Mouse (Mus musculus): ENCODE measurements around the gene Adgrg5. TPM values are rescaled to one million over a fixed set of nuclear protein-coding genes. Genes with fewer than 3 reads are reported as not detected.

Gene Adgrg5
- polyA plus RNA-seq (2016; fragmentation: Nextera tagmentation; extraction: Ambion mirVana) = 0.09 TPM in 1 of 2 replicates, not detected in the other

DNA sequence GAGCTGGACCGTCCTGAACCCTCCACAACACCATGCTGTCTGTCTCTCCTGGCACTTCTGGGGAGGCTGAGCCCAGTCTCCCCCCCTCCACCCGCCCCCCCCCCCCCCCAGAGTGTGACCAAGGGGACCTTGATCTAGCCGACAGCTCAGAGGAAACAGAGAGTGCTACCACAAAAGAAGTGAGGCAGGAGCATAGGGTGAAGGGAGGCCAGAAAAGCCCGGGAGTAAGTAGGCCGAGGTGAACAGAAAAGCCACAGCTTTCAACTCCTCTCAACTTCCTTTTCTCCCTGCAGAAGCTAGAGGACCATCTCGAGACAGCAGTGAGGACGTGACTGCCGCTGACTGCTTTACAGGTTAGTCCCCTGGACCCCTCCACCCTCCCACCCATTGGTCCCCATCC is at the start of gene Adgrg5:
Gene Adgrg5 (plus strand): TSS at position 290 of the 400 bp plus-strand sequence.
- no peak within 1 kb of the TSS for H3K4me3 ChIP-seq
- no peaks in the 10 kb centered on the region for H3K9me3 ChIP-seq (replicated peaks)
- no peak for ATAC-seq (ENCODE audit: insufficient number of reproducible peaks, low FRiP score)
- H3K9ac ChIP-seq = no peak within 1 kb of the TSS
- H3K27me3 ChIP-seq (replicated peaks) = no peaks in the 10 kb centered on the region
- H3K36me3 ChIP-seq = no peaks in the 10 kb centered on the region
- WGBS = 41% methylated on average over 8 of the region's 8 CpGs
- H3K4me1 ChIP-seq (replicated peaks) = peaks cover 20% of the 10 kb centered on the region
- H3K4me2 ChIP-seq = no peak within 1 kb of the TSS
- H3K27ac ChIP-seq (ENCODE audit: poor library complexity, severe bottlenecking) = no peak within 1 kb of the TSS

DNA sequence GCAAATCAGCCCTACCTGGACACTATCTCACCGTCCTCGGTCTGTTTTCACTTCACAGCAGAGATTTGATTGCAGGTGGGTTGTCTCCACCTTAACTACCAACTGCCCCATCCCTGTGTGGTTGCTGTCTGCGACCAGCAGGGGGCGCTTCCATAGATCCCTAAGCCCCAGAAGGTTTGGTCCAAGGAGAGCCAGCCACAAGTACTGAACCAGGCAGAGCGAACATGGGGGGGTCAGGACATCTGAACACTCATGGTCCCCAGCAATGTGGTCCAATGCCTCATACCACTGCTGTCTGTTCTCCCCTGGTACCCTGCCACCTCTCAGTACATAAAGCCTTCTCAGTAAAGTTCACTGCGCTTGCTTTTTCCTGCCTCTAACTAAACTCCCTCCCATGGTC is 49.1 kb upstream of the Adgrg5 start:
- ATAC-seq (ENCODE audit: insufficient number of reproducible peaks, low FRiP score) = peak; percentile 48
- WGBS = 4% methylated on average over 6 of the region's 6 CpGs
- Histone ChIP-seq H3K4me1 (replicated peaks) (peaks cover 63% of the 10 kb centered on the region), H3K36me3 (peaks cover 11% of the 10 kb centered on the region; the same call in 1 of the 2 replicates), H3K9ac (peak overlapping the region; percentile 84), H3K4me2 (peak overlapping the region; percentile 90), H3K27ac (ENCODE audit: poor library complexity, severe bottlenecking) (no peak overlapping the region; the same call in 1 of the 2 replicates), H3K4me3 (peak overlapping the region; percentile 72), H3K9me3 (replicated peaks) (no peaks in the 10 kb centered on the region), H3K27me3 (replicated peaks) (no peaks in the 10 kb centered on the region)

DNA sequence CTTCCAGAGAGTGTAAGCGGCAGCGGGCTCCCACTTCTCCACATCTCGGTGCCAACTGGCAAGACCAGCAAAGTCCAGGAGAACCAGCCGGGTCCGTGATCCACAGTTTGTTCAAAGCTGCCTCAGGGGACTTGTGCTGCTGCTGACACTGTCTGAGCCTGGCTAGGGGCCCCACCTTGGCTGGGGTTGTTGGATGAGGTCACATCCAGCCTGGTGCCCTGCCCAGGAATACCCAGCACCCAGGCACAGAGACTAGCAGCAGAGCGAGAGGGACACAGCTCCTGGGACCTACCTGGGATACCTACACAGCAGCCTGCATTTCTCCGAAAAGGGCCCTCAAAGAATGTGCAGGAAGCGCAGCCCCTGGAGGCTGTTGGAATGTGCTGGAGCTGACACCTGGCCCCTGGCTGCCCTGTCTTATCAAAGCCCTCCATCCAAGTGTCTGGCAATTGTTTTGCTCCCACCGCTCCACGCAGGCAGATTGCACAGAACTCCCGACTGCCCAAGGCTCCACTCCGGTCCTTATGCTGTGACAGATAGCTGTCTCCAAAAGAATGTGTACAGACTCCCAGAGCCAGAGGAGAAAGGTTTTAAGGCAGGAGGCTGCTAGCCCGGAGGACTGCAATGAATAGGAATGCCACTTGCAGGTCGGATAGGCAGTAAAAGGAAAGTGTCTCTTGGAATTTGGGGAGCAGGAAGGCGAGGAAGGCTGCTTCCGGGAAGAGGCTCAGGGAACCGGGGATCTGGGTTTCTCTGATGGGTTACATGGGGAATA is 48.2 kb upstream of the Adgrg5 start:
- 4% methylated on average over 17 of the region's 17 CpGs for WGBS
- ATAC-seq (ENCODE audit: insufficient number of reproducible peaks, low FRiP score) = no peak
- H3K27me3 ChIP-seq (replicated peaks) = no peaks in the 10 kb centered on the region
- peak overlapping the region; percentile 90 for H3K4me2 ChIP-seq
- peaks cover 54% of the 10 kb centered on the region for H3K4me1 ChIP-seq (replicated peaks)
- peak overlapping the region; percentile 84 for H3K27ac ChIP-seq (ENCODE audit: poor library complexity, severe bottlenecking)
- H3K36me3 ChIP-seq = peaks cover 2% of the 10 kb centered on the region; the same call in 1 of the 2 replicates
- peak overlapping the region; percentile 84 for H3K9ac ChIP-seq
- H3K4me3 ChIP-seq = peak overlapping the region; percentile 72
- H3K9me3 ChIP-seq (replicated peaks) = no peaks in the 10 kb centered on the region

DNA sequence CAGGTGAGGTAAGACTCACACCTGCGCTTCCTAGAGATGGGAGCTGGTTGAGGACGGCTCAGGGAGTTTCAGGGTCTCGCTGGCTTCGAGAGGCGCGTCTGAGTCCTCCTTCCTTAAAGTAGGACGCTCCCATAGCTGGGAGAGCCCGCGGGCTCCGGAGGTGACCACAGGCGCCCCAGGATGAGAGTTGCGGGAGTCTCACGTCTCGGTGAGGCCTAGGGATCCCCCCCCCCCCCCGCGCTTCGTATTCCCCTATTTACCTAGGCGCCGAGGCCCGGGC is 47.7 kb upstream of the Adgrg5 start:
- peaks cover 49% of the 10 kb centered on the region for H3K4me1 ChIP-seq (replicated peaks)
- peak overlapping the region; percentile 90 for H3K4me2 ChIP-seq
- under 1% methylated on average over 20 of the region's 20 CpGs for WGBS
- no peak for ATAC-seq (ENCODE audit: insufficient number of reproducible peaks, low FRiP score)
- H3K4me3 ChIP-seq = peak overlapping the region; percentile 72
- no peaks in the 10 kb centered on the region for H3K27me3 ChIP-seq (replicated peaks)
- H3K9ac ChIP-seq = peak overlapping the region; percentile 84
- H3K9me3 ChIP-seq (replicated peaks) = no peaks in the 10 kb centered on the region
- H3K27ac ChIP-seq (ENCODE audit: poor library complexity, severe bottlenecking) = peak overlapping the region; percentile 84
- no peaks in the 10 kb centered on the region for H3K36me3 ChIP-seq

DNA sequence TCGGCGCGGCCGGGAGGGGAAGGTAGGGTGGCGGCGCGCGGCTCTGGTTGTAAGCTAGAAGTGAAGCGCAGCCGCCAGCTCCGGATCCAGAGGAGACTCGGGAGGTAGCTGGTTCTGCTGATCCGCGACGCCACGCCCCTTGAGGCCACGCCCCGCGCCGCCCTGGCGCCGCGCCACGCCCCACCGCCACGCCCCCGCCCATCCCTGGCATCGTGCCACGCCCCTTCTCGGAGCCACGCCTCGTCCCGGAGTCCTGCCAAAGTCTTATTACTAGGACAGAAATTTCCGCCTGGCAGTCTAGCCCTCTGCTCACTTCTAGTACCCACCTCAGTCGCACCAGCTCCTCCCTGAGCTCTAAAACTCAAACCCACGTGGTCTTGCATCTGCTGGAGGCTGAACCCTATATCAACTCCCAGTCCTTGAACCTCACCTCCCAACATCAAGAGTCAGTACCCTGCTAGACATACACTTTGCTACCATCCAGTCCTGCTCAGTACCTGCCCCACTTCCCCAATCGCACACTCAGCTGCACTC is 47.2 kb upstream of the Adgrg5 start, which contains the start of gene Dok4:
Gene Dok4 (minus strand): TSS at position 134 of the 534 bp plus-strand sequence.
- under 1% methylated on average over 36 of the region's 37 CpGs for WGBS
- H3K4me3 ChIP-seq = peak within 1 kb of the TSS; percentile 72
- H3K36me3 ChIP-seq = no peaks in the 10 kb centered on the region
- H3K4me2 ChIP-seq = peak within 1 kb of the TSS; percentile 90
- H3K9ac ChIP-seq = peak within 1 kb of the TSS; percentile 84
- H3K27me3 ChIP-seq (replicated peaks) = no peaks in the 10 kb centered on the region
- peak within 1 kb of the TSS; percentile 84 for H3K27ac ChIP-seq (ENCODE audit: poor library complexity, severe bottlenecking)
- peaks cover 44% of the 10 kb centered on the region for H3K4me1 ChIP-seq (replicated peaks)
- ATAC-seq (ENCODE audit: insufficient number of reproducible peaks, low FRiP score) = peak; percentile 88
- H3K9me3 ChIP-seq (replicated peaks) = no peaks in the 10 kb centered on the region

DNA sequence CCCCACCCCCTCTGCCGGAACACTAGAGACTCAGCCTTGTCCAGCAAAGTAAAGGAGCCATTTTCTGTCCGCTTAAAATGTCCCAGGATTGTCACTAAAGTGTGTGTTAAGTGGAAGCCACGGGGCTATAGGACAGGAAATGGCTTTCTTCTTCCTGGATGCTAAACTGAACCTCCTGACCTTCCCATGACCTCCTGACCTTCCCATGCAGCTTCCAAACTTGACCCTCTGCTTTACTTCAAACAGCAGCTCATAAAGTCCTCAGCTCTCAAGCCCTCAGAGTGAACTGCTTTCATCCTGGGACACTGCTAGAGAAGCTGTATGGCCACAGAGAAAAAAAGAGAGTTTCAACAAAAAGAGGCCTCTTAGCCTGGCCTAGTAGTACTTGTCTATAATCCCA is 46.7 kb upstream of the Adgrg5 start:
- Histone ChIP-seq H3K36me3 (no peaks in the 10 kb centered on the region), H3K4me1 (replicated peaks) (peaks cover 38% of the 10 kb centered on the region), H3K27ac (ENCODE audit: poor library complexity, severe bottlenecking) (peak overlapping the region; percentile 25; the same call in 1 of the 2 replicates), H3K27me3 (replicated peaks) (no peaks in the 10 kb centered on the region), H3K9me3 (replicated peaks) (no peaks in the 10 kb centered on the region), H3K4me3 (no peak overlapping the region), H3K9ac (no peak overlapping the region), H3K4me2 (peak overlapping the region; percentile 90; the same call in 1 of the 2 replicates)
- no peak for ATAC-seq (ENCODE audit: insufficient number of reproducible peaks, low FRiP score)
- WGBS = 39% methylated on average over 3 of the region's 3 CpGs

DNA sequence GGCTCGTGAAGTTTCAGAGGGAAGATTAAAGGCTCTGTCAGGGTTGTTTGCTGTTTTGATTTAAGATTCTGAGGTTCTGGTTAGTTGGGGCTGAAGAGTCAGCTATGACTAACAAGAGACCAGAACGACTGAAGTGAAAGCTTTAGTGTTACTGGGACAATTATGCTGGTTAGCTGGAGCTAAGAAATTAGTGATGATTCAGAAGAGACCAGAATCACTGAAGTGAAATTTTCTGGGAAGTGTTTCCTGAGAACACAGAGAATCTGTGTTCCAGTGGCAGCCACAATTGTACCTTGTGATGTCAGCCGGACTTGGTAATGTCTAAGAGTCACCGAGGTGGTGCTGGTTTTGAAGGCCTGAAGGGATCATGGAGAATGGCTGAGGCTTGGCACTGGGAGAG is 42.8 kb upstream of the Adgrg5 start:
- H3K9me3 ChIP-seq (replicated peaks) = no peaks in the 10 kb centered on the region
- no peaks in the 10 kb centered on the region for H3K36me3 ChIP-seq
- H3K4me2 ChIP-seq = no peak overlapping the region
- no peak overlapping the region for H3K27ac ChIP-seq (ENCODE audit: poor library complexity, severe bottlenecking)
- no peaks in the 10 kb centered on the region for H3K27me3 ChIP-seq (replicated peaks)
- no peak overlapping the region for H3K9ac ChIP-seq
- H3K4me3 ChIP-seq = no peak overlapping the region
- ATAC-seq (ENCODE audit: insufficient number of reproducible peaks, low FRiP score) = no peak
- H3K4me1 ChIP-seq (replicated peaks) = peaks cover 8% of the 10 kb centered on the region
- 47% methylated on average over 4 of the region's 4 CpGs for WGBS

DNA sequence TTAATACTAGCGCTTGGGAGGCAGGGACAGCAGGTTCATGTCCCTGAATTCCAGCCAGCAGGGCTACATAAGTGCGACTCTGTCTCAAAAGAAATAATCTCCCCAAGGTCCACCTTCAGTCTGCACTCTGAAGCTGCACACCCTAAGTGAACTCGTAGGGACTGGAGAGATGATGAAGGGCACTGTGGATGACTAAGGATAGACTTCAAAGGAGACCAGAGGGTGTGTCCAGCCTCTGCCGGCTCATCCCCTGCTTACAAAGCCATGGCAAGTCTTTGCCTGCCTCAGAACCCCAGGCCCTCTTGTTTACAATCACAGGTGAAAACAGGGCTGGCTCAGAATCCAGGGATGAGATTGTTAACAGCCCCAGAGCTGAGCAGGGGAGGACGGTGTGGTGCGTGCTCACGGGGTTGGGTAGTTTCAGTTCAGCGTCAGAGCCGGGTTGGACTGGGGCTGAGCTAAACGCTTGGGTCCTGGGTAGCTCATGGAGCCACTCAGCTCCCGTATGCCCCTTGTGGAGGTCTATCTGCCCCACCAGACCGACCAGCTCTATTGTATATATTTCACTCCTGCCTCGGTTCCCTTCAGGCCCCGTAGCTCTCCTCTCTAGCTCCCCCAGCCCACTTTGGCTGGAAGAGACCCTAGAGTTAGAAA is 35.0 kb upstream of the Adgrg5 start:
- H3K27ac ChIP-seq (ENCODE audit: poor library complexity, severe bottlenecking) = no peak overlapping the region
- 27% methylated on average over 14 of the region's 14 CpGs for WGBS
- peaks cover 27% of the 10 kb centered on the region for H3K4me1 ChIP-seq (replicated peaks)
- peak overlapping the region; percentile 51 for H3K4me2 ChIP-seq
- no peaks in the 10 kb centered on the region for H3K27me3 ChIP-seq (replicated peaks)
- no peaks in the 10 kb centered on the region for H3K9me3 ChIP-seq (replicated peaks)
- no peaks in the 10 kb centered on the region for H3K36me3 ChIP-seq
- H3K4me3 ChIP-seq = no peak overlapping the region
- ATAC-seq (ENCODE audit: insufficient number of reproducible peaks, low FRiP score) = peak; percentile 82
- no peak overlapping the region for H3K9ac ChIP-seq

DNA sequence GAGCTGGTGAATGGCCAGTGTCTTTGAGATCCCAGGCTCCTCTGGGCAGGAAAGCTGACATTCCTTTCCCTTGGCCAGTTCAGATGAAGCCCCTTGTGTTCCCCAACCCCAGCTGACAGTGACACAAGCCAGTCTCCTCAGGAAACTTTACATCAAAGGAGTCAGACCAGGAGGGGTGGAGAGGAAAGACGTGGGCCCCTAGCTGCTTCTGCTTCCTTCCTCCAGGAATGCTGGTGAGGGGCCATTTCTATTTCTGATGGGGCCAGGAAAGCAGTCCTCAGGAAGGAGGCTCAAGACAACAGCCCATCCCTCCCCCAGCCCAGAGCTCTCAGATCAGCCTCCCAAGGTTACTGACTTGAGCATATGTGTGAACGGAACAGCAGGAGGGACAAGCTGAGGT is 30.6 kb upstream of the Adgrg5 start:
- H3K36me3 ChIP-seq = no peaks in the 10 kb centered on the region
- peak; percentile 64; the same call in 1 of the 2 replicates for ATAC-seq (ENCODE audit: insufficient number of reproducible peaks, low FRiP score)
- no peaks in the 10 kb centered on the region for H3K27me3 ChIP-seq (replicated peaks)
- no peak overlapping the region for H3K9ac ChIP-seq
- no peaks in the 10 kb centered on the region for H3K9me3 ChIP-seq (replicated peaks)
- peak overlapping the region; percentile 56 for H3K27ac ChIP-seq (ENCODE audit: poor library complexity, severe bottlenecking)
- peaks cover 41% of the 10 kb centered on the region for H3K4me1 ChIP-seq (replicated peaks)
- H3K4me2 ChIP-seq = no peak overlapping the region
- H3K4me3 ChIP-seq = no peak overlapping the region
- WGBS = 8% methylated on average over 2 of the region's 2 CpGs

DNA sequence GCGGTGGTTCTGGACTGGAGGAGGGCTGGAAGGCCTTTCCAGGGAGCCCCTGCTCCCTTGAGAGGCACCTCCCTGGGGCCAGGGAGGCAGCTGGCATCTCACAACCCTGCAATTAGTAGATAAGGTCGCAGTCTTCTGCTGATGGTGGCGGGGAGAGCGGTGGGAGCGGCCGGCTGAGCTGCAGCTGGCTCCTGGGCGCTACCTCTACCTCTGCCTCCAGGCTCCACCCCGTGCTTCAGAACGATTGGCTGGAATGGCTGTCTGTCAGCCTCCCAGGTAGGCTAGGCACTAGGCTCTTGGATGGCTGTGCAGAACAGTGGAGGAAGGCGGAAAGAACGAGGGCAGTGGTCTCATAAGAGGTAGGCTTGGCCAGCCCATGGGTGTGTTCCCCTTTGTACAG is 24.2 kb upstream of the Adgrg5 start:
- Histone ChIP-seq H3K4me2 (peak overlapping the region; percentile 66), H3K9me3 (replicated peaks) (no peaks in the 10 kb centered on the region), H3K27me3 (replicated peaks) (no peaks in the 10 kb centered on the region), H3K9ac (peak overlapping the region; percentile 49), H3K27ac (ENCODE audit: poor library complexity, severe bottlenecking) (peak overlapping the region; percentile 95), H3K4me3 (peak overlapping the region; percentile 21), H3K4me1 (replicated peaks) (peaks cover 52% of the 10 kb centered on the region), H3K36me3 (peaks cover 27% of the 10 kb centered on the region)
- WGBS = 6% methylated on average over 11 of the region's 11 CpGs
- peak; percentile 84 for ATAC-seq (ENCODE audit: insufficient number of reproducible peaks, low FRiP score)

DNA sequence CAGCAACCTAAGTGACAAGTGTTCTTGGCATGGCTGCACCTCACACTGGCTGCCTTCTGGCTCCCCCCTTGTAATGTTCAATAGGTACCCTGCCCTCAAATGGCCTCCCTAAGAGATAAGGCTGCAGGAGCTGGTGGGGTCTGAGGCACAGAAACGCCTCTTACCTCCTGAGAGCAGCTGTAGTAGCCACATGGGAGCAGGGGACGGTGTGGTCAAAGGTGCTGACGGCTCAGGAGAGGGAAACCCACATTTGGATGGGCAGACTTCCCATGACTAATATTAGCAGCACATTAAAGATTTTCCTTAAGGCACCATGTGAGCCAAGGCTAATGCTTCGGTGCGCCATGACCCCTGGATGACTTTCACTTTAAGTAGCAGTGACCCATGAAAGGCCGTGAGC is 22.9 kb upstream of the Adgrg5 start:
- peak overlapping the region; percentile 66 for H3K4me2 ChIP-seq
- H3K9me3 ChIP-seq (replicated peaks) = no peaks in the 10 kb centered on the region
- H3K27ac ChIP-seq (ENCODE audit: poor library complexity, severe bottlenecking) = peak overlapping the region; percentile 95
- no peak for ATAC-seq (ENCODE audit: insufficient number of reproducible peaks, low FRiP score)
- H3K9ac ChIP-seq = 0 out of 2 replicates have a peak overlapping the region, but pooled peaks have one; percentile 40
- 3% methylated on average over 6 of the region's 6 CpGs for WGBS
- H3K36me3 ChIP-seq = peaks cover 41% of the 10 kb centered on the region
- peaks cover 58% of the 10 kb centered on the region for H3K4me1 ChIP-seq (replicated peaks)
- 0 out of 2 replicates have a peak overlapping the region, but pooled peaks have one; percentile 1 for H3K4me3 ChIP-seq
- H3K27me3 ChIP-seq (replicated peaks) = no peaks in the 10 kb centered on the region
